ENCODE assay signal across 9 mouse cellular contexts in genomic region chr7:127103960-127104359, GRCm38 (mm10). TPM values are rescaled to one million over a fixed set of nuclear protein-coding genes. Genes with fewer than 3 reads are reported as not detected.
A peak's percentile ranks its signal among the peaks of the same experiment; 100 is the strongest.
DNase-seq lines count a peak whose midpoint lies in the region; ATAC-seq lines count a peak whose summit lies in the region.
"Had no signal": no experiment of that assay in that cellular context is flagged by ENCODE, and none has a peak within 500 bp of the region (broad histone marks: within the 10 kb centered on the region; RNA-seq: fewer than 3 reads in every experiment).

No protein-coding gene starts in this region.

- no peaks in the 10 kb centered on the region for H3K9me3 ChIP-seq in forebrain, embryonic 12.5 days
- H3K9me3 ChIP-seq in midbrain, embryonic 10.5 days (replicated peaks): no peaks in the 10 kb centered on the region

- H3K27me3 ChIP-seq in forebrain, embryonic 12.5 days: no peaks in the 10 kb centered on the region
- no peaks in the 10 kb centered on the region for H3K27me3 ChIP-seq in midbrain, embryonic 10.5 days (ENCODE audit: low read depth, poor library complexity, severe bottlenecking)

- no peak overlapping the region for H3K4me2 ChIP-seq in forebrain, embryonic 12.5 days

- no peak for ATAC-seq in forebrain, embryonic 12.5 days (ENCODE audit: low FRiP score)

- WGBS in forebrain, embryonic 12.5 days: 72% methylated on average over 6 of the region's 6 CpGs
- 73% methylated on average over 6 of the region's 6 CpGs for WGBS in midbrain, embryonic 10.5 days

- H3K36me3 ChIP-seq in forebrain, embryonic 12.5 days (replicated peaks): no peaks in the 10 kb centered on the region
- no peaks in the 10 kb centered on the region for H3K36me3 ChIP-seq in midbrain, embryonic 10.5 days

- peaks cover 9% of the 10 kb centered on the region for H3K4me1 ChIP-seq in forebrain, embryonic 12.5 days
- H3K4me1 ChIP-seq in midbrain, embryonic 10.5 days: peaks cover 15% of the 10 kb centered on the region

- H3K27ac ChIP-seq in forebrain, embryonic 12.5 days: peak overlapping the region; percentile 63
- peak overlapping the region; percentile 90 for H3K27ac ChIP-seq in midbrain, embryonic 10.5 days (replicated peaks)

- H3K4me3 ChIP-seq in forebrain, embryonic 12.5 days (replicated peaks): no peak overlapping the region
- H3K4me3 ChIP-seq in midbrain, embryonic 10.5 days: 0 out of 2 replicates have a peak overlapping the region, but pooled peaks have one; percentile 52

- DNase-seq in cerebellum, postnatal 10 days: peak; percentile 45 to 48
- no peak for DNase-seq in cerebellum, adult 11 months
- peak; percentile 80 for DNase-seq in CD4-positive, CD25-positive, alpha-beta regulatory T cell, adult 2 months (ENCODE audit: low read depth, low spot score)
- DNase-seq in midbrain, embryonic 10.5 days (ENCODE audit: low spot score): no peak
- no peak for DNase-seq in retina, embryonic 14.5 days (ENCODE audit: low spot score)
- DNase-seq in adrenal gland, postnatal 4 days (ENCODE audit: low spot score in 2 of 2): no peak
- DNase-seq in left cerebral cortex, adult 9 months (ENCODE audit: low spot score in 2 of 2): no peak

- no peak overlapping the region; the same call in 1 of the 2 replicates for H3K9ac ChIP-seq in forebrain, embryonic 12.5 days

RNA-seq across cellular contexts. Expression of gene AI467606, which starts 12.8 kb away (rescaled TPM):
- 0.88 and 0.91 TPM in 2 replicates for polyA plus RNA-seq in forebrain, embryonic 12.5 days (2016; fragmentation: Nextera tagmentation; extraction: Ambion mirVana)
- 0.91 and 1.2 TPM in 2 replicates for polyA plus RNA-seq in midbrain, embryonic 10.5 days (2016; fragmentation: Nextera tagmentation; extraction: Ambion mirVana)
- 1 to 10 TPM; 1.9 to 2.0 TPM for total RNA-seq in adrenal gland, postnatal 4 days (2021)

RNA-seq across cellular contexts. Expression of gene Zg16, which starts 16.8 kb away (rescaled TPM):
- not detected in 2 replicates for polyA plus RNA-seq in forebrain, embryonic 12.5 days (2016; fragmentation: Nextera tagmentation; extraction: Ambion mirVana)
- not detected in 2 replicates for polyA plus RNA-seq in midbrain, embryonic 10.5 days (2016; fragmentation: Nextera tagmentation; extraction: Ambion mirVana)
- total RNA-seq in adrenal gland, postnatal 4 days (2021): 100 to 1,000 TPM in 1 of 2 experiments, not detected in 1; 137 TPM
- polyA plus RNA-seq: neural tube, embryonic 14.5 days had no signal

RNA-seq across cellular contexts. Expression of gene Qprt, which starts 18.1 kb away (rescaled TPM):
- polyA plus RNA-seq in forebrain, embryonic 12.5 days (2016; fragmentation: Nextera tagmentation; extraction: Ambion mirVana): 2.0 and 2.4 TPM in 2 replicates
- 7.2 and 10.3 TPM in 2 replicates for polyA plus RNA-seq in midbrain, embryonic 10.5 days (2016; fragmentation: Nextera tagmentation; extraction: Ambion mirVana)
- 10 to 100 TPM in 1 of 2 experiments, 1 to 10 TPM in 1; 5.7 to 12.0 TPM for total RNA-seq in adrenal gland, postnatal 4 days (2021)
- polyA plus RNA-seq: neural tube, embryonic 14.5 days had no signal

RNA-seq across cellular contexts. Expression of gene Spn, which starts 33.7 kb away (rescaled TPM):
- polyA plus RNA-seq in forebrain, embryonic 12.5 days (2016; fragmentation: Nextera tagmentation; extraction: Ambion mirVana): 0.23 TPM in 1 of 2 replicates, not detected in the other
- 0.09 and 0.10 TPM in 2 replicates for polyA plus RNA-seq in midbrain, embryonic 10.5 days (2016; fragmentation: Nextera tagmentation; extraction: Ambion mirVana)
- total RNA-seq in adrenal gland, postnatal 4 days (2021): 1 to 10 TPM; 1.8 to 2.1 TPM
- polyA plus RNA-seq: neural tube, embryonic 14.5 days had no signal

Comparison
In these comparisons a context has a peak if more than half of its experiments do, and no peak if none do; other contexts are left out.
1. DNase-seq: peak in cerebellum, postnatal 10 days (2 of 2) and CD4-positive, CD25-positive, alpha-beta regulatory T cell, adult 2 months (single experiment); none in cerebellum, adult 11 months (single experiment), midbrain, embryonic 10.5 days (single experiment), retina, embryonic 14.5 days (single experiment), adrenal gland, postnatal 4 days (0 of 2) and left cerebral cortex, adult 9 months (0 of 2).